Mouse (Mus musculus) liver, postnatal 0 days (tissue): ENCODE data around the gene Gm9837. TPM values are rescaled to one million over a fixed set of nuclear protein-coding genes. Genes with fewer than 3 reads are reported as not detected.

Source experiments
- ATAC-seq: fragments of 200-750 bp; cut with Nextera tagmentation; 2 replicates; pipeline ENCODE4 v1.8.0; 2017; ENCODE audit warnings: mild to moderate bottlenecking, moderate library complexity
- DNase-seq: peaks from one replicate; pipeline ENCODE4 v3.0.0-alpha.2; 2016
- H3K27ac ChIP-seq: fragments of 300-500 bp; sonication (generic); 2 replicates; pipeline ENCODE4 v1.5.1; 2014; ENCODE audit warnings: antibody characterized with exemption, moderate library complexity, mild to moderate bottlenecking, low read depth
- H3K27me3 ChIP-seq: fragments of 300-500 bp; sonication (generic); 2 replicates; pipeline ENCODE4 v1.6.1; 2014; ENCODE audit warnings: low read length, control low read depth, mixed read lengths; ENCODE audit not compliant: insufficient read depth
- H3K36me3 ChIP-seq: fragments of 300-500 bp; sonication (generic); replicated peaks from 2 replicates; pipeline ENCODE4 v1.6.1; 2014; ENCODE audit warnings: mild to moderate bottlenecking, control low read depth, low read length, moderate library complexity, mixed read lengths; ENCODE audit not compliant: insufficient read depth
- H3K4me1 ChIP-seq: fragments of 300-500 bp; sonication (generic); 2 replicates; pipeline ENCODE4 v1.6.1; 2014; ENCODE audit warnings: antibody characterized with exemption, mild to moderate bottlenecking, control low read depth; ENCODE audit not compliant: insufficient read depth
- H3K4me2 ChIP-seq: fragments of 300-500 bp; sonication (generic); 2 replicates; pipeline ENCODE4 v1.6.1; 2014; ENCODE audit warnings: low read depth, mild to moderate bottlenecking, low read length, moderate library complexity, mixed read lengths
- H3K4me3 ChIP-seq: fragments of 300-500 bp; sonication (generic); 2 replicates; pipeline ENCODE4 v1.5.1; 2014; ENCODE audit warnings: low read depth, low read length
- H3K9ac ChIP-seq: fragments of 300-500 bp; sonication (generic); replicated peaks from 2 replicates; pipeline ENCODE4 v1.6.1; 2014; ENCODE audit warnings: mild to moderate bottlenecking, moderate library complexity
- H3K9me3 ChIP-seq: fragments of 300-500 bp; sonication (generic); 2 replicates; pipeline ENCODE4 v1.6.1; 2016; ENCODE audit warnings: mild to moderate bottlenecking, control low read depth, low read length, mixed read lengths
- CTCF ChIP-seq: sonication (generic); IDR thresholded peaks from 2 replicates; pipeline ENCODE4 v1.5.1; 2016; ENCODE audit warnings: antibody characterized with exemption, low read depth
- EP300 ChIP-seq: IDR thresholded peaks from 2 replicates; pipeline ENCODE4 v1.6.1; 2016; ENCODE audit warnings: antibody characterized with exemption, low read depth, mild to moderate bottlenecking
- WGBS: fragments of 180-500 bp; shearing (Covaris S2); extraction: QIAGEN DNeasy Blood & Tissue Kit; methylation state at CpG from one replicate; pipeline ENCODE4 v1.1.7; 2014; ENCODE audit not compliant: insufficient replicate concordance; 5-methylcytosine and 5-hydroxymethylcytosine counted together
- polyA plus RNA-seq: library from polyadenylated mRNA; unstranded; fragments of >200 nt; fragmentation: Nextera tagmentation; extraction: Ambion mirVana; gene quantifications from 2 replicates; pipeline ENCODE4 v1.2.1, GENCODE M21; 2015

Gene Gm9837
- polyA plus RNA-seq, 1 experiment from 2014 or later, result not detected

GRCm38 (mm10) chr11:53489421-53489820 lies 19.1 kb upstream of the Gm9837 start:
- no peaks in the 10 kb centered on the region for H3K9me3 ChIP-seq
- H3K36me3 ChIP-seq, result no peaks in the 10 kb centered on the region
- WGBS, result 75% methylated on average over 9 of the region's 9 CpGs
- peaks cover 11% of the 10 kb centered on the region for H3K4me1 ChIP-seq
- DNase-seq (no peak), ATAC-seq (no peak)
- no peak overlapping the region for H3K27ac ChIP-seq
- peaks cover 12% of the 10 kb centered on the region for H3K27me3 ChIP-seq
- H3K9ac ChIP-seq, result no peak overlapping the region
- TF ChIP-seq EP300 (no peak), CTCF (no peak)
- no peak overlapping the region for H3K4me2 ChIP-seq
- H3K4me3 ChIP-seq, result no peak overlapping the region

- no peak overlapping the region for H3K27ac ChIP-seq
- peaks cover 12% of the 10 kb centered on the region for H3K27me3 ChIP-seq
- H3K9ac ChIP-seq, result no peak overlapping the region
- ATAC-seq (no peak), DNase-seq (no peak)
- no peaks in the 10 kb centered on the region for H3K9me3 ChIP-seq
- WGBS, result 96% methylated on average over 5 of the region's 5 CpGs
- H3K36me3 ChIP-seq, result no peaks in the 10 kb centered on the region
- H3K4me1 ChIP-seq, result peaks cover 11% of the 10 kb centered on the region
- H3K4me3 ChIP-seq, result no peak overlapping the region
- no peak overlapping the region for H3K4me2 ChIP-seq
- peak; percentile 37 for TF ChIP-seq CTCF
- TF ChIP-seq EP300, result no peak
These were observed 18.7 kb upstream of the Gm9837 start for GRCm38 (mm10) chr11:53489007-53489406.

- Histone ChIP-seq H3K4me3 (no peak overlapping the region), H3K27me3 (peaks cover 12% of the 10 kb centered on the region), H3K9ac (no peak overlapping the region), H3K27ac (no peak overlapping the region), H3K9me3 (no peaks in the 10 kb centered on the region), H3K4me2 (peak overlapping the region; percentile 44), H3K36me3 (no peaks in the 10 kb centered on the region), H3K4me1 (peaks cover 11% of the 10 kb centered on the region)
- 14% methylated on average over 27 of the region's 27 CpGs for WGBS
- DNase-seq, result peak; percentile 70
- ATAC-seq, result peak; percentile 39; the same call in 1 of the 2 replicates
- TF ChIP-seq CTCF (no peak), EP300 (no peak)
These were observed 16.7 kb upstream of the Gm9837 start for GRCm38 (mm10) chr11:53486822-53487594.

GRCm38 (mm10) chr11:53486351-53486750 lies 16.1 kb upstream of the Gm9837 start:
- WGBS, result 70% methylated on average over 3 of the region's 3 CpGs
- Histone ChIP-seq H3K9ac (no peak overlapping the region), H3K36me3 (no peaks in the 10 kb centered on the region), H3K9me3 (no peaks in the 10 kb centered on the region), H3K4me3 (no peak overlapping the region), H3K27me3 (peaks cover 12% of the 10 kb centered on the region), H3K4me1 (peaks cover 13% of the 10 kb centered on the region), H3K4me2 (no peak overlapping the region), H3K27ac (no peak overlapping the region)
- DNase-seq (no peak), ATAC-seq (no peak)
- TF ChIP-seq EP300, result no peak
- no peak for TF ChIP-seq CTCF

- peaks cover 16% of the 10 kb centered on the region for H3K27me3 ChIP-seq
- H3K4me2 ChIP-seq, result no peak overlapping the region
- peaks cover 15% of the 10 kb centered on the region for H3K4me1 ChIP-seq
- H3K4me3 ChIP-seq, result no peak overlapping the region
- no peaks in the 10 kb centered on the region for H3K9me3 ChIP-seq
- ATAC-seq (no peak), DNase-seq (no peak)
- H3K27ac ChIP-seq, result no peak overlapping the region
- no peaks in the 10 kb centered on the region for H3K36me3 ChIP-seq
- WGBS, result 35% methylated on average over 3 of the region's 3 CpGs
- no peak overlapping the region for H3K9ac ChIP-seq
- peak; percentile 77 for TF ChIP-seq CTCF
- TF ChIP-seq EP300, result no peak
These were observed 15.4 kb upstream of the Gm9837 start for GRCm38 (mm10) chr11:53485719-53486118.

- Histone ChIP-seq H3K4me1 (peaks cover 27% of the 10 kb centered on the region), H3K27ac (peak overlapping the region; percentile 96), H3K36me3 (no peaks in the 10 kb centered on the region), H3K9me3 (no peaks in the 10 kb centered on the region), H3K4me2 (peak overlapping the region; percentile 55), H3K27me3 (peaks cover 37% of the 10 kb centered on the region), H3K9ac (peak overlapping the region; percentile 22; the same call in 1 of the 2 replicates), H3K4me3 (peak overlapping the region; percentile 23; the same call in 1 of the 2 replicates)
- peak; percentile 71 for ATAC-seq
- 42% methylated on average over 9 of the region's 9 CpGs for WGBS
- peak; percentile 44 for DNase-seq
- TF ChIP-seq CTCF (no peak), EP300 (peak; percentile 44)
These were observed 13.0 kb upstream of the Gm9837 start for GRCm38 (mm10) chr11:53483159-53483891.
